Mouse (Mus musculus): ENCODE data around the gene Cblc. TPM values are rescaled to one million over a fixed set of nuclear protein-coding genes. Genes with fewer than 3 reads are reported as not detected.

Cblc gene
- polyA plus RNA-seq (2015; fragmentation: Illumina TruSeq; extraction: RNeasy Lipid Tissue Mini Kit (QIAGEN cat#74804); ENCODE audit: insufficient read depth, low replicate concordance), result 0.40 TPM

GRCm38 (mm10) chr7:19796697-19797588 lies at the start of gene Cblc:
TSS of gene Cblc (minus strand) at chr7:19796809.

GRCm38 (mm10) chr7:19822604-19823058 lies 26.0 kb upstream of the Cblc start, which contains the start of gene Bcl3:
TSS of gene Bcl3 (minus strand) at chr7:19822770.

GRCm38 (mm10) chr7:19770984-19771391 lies 25.6 kb downstream of the Cblc start, which contains the start of gene Bcam:
TSS of gene Bcam (minus strand) at chr7:19771016.

GRCm38 (mm10) chr7:19750217-19751069 lies 46.2 kb downstream of the Cblc start, which contains the start of gene Nectin2:
TSS of gene Nectin2 (minus strand) at chr7:19750483.

Other genes with a start within 250 kb of the Cblc start
- gene Ppp1r37, start 233.7 kb downstream of the Cblc start, polyA plus RNA-seq (2015; fragmentation: Illumina TruSeq; extraction: RNeasy Lipid Tissue Mini Kit (QIAGEN cat#74804); ENCODE audit: insufficient read depth, low replicate concordance), result 6.9 TPM
- 2.5 TPM for gene Zfp296, start 219.5 kb downstream of the Cblc start, polyA plus RNA-seq (2015; fragmentation: Illumina TruSeq; extraction: RNeasy Lipid Tissue Mini Kit (QIAGEN cat#74804); ENCODE audit: insufficient read depth, low replicate concordance)
- gene Gemin7, start 219.2 kb downstream of the Cblc start, polyA plus RNA-seq (2015; fragmentation: Illumina TruSeq; extraction: RNeasy Lipid Tissue Mini Kit (QIAGEN cat#74804); ENCODE audit: insufficient read depth, low replicate concordance), result 77.3 TPM
- 39.0 TPM for gene Clasrp, start 192.3 kb downstream of the Cblc start, polyA plus RNA-seq (2015; fragmentation: Illumina TruSeq; extraction: RNeasy Lipid Tissue Mini Kit (QIAGEN cat#74804); ENCODE audit: insufficient read depth, low replicate concordance)
- 33.2 TPM for gene Relb, start 167.4 kb downstream of the Cblc start, polyA plus RNA-seq (2015; fragmentation: Illumina TruSeq; extraction: RNeasy Lipid Tissue Mini Kit (QIAGEN cat#74804); ENCODE audit: insufficient read depth, low replicate concordance)
- gene Clptm1, start 131.8 kb downstream of the Cblc start, polyA plus RNA-seq (2015; fragmentation: Illumina TruSeq; extraction: RNeasy Lipid Tissue Mini Kit (QIAGEN cat#74804); ENCODE audit: insufficient read depth, low replicate concordance), result 90.3 TPM
- 2.6 TPM for gene Apoc2, start 118.9 kb downstream of the Cblc start, polyA plus RNA-seq (2015; fragmentation: Illumina TruSeq; extraction: RNeasy Lipid Tissue Mini Kit (QIAGEN cat#74804); ENCODE audit: insufficient read depth, low replicate concordance)
- not detected for gene Gm44805, start 115.4 kb downstream of the Cblc start, polyA plus RNA-seq (2015; fragmentation: Illumina TruSeq; extraction: RNeasy Lipid Tissue Mini Kit (QIAGEN cat#74804); ENCODE audit: insufficient read depth, low replicate concordance)
- not detected for gene Apoc4, start 115.3 kb downstream of the Cblc start, polyA plus RNA-seq (2015; fragmentation: Illumina TruSeq; extraction: RNeasy Lipid Tissue Mini Kit (QIAGEN cat#74804); ENCODE audit: insufficient read depth, low replicate concordance)
- gene Apoc1, start 104.1 kb downstream of the Cblc start, polyA plus RNA-seq (2015; fragmentation: Illumina TruSeq; extraction: RNeasy Lipid Tissue Mini Kit (QIAGEN cat#74804); ENCODE audit: insufficient read depth, low replicate concordance), result 27.6 TPM
- 297 TPM for gene Apoe, start 97.6 kb downstream of the Cblc start, polyA plus RNA-seq (2015; fragmentation: Illumina TruSeq; extraction: RNeasy Lipid Tissue Mini Kit (QIAGEN cat#74804); ENCODE audit: insufficient read depth, low replicate concordance)
- 9.2 TPM for gene Tomm40, start 81.4 kb downstream of the Cblc start, polyA plus RNA-seq (2015; fragmentation: Illumina TruSeq; extraction: RNeasy Lipid Tissue Mini Kit (QIAGEN cat#74804); ENCODE audit: insufficient read depth, low replicate concordance)
- gene Nectin2, start 46.3 kb downstream of the Cblc start, polyA plus RNA-seq (2015; fragmentation: Illumina TruSeq; extraction: RNeasy Lipid Tissue Mini Kit (QIAGEN cat#74804); ENCODE audit: insufficient read depth, low replicate concordance), result 6.5 TPM
- gene Bcam, start 25.8 kb downstream of the Cblc start, polyA plus RNA-seq (2015; fragmentation: Illumina TruSeq; extraction: RNeasy Lipid Tissue Mini Kit (QIAGEN cat#74804); ENCODE audit: insufficient read depth, low replicate concordance), result 2.9 TPM
- gene Bcl3, start 26.0 kb upstream of the Cblc start, polyA plus RNA-seq (2015; fragmentation: Illumina TruSeq; extraction: RNeasy Lipid Tissue Mini Kit (QIAGEN cat#74804); ENCODE audit: insufficient read depth, low replicate concordance), result 48.7 TPM
- not detected for gene Gm19345, start 55.2 kb upstream of the Cblc start, polyA plus RNA-seq (2015; fragmentation: Illumina TruSeq; extraction: RNeasy Lipid Tissue Mini Kit (QIAGEN cat#74804); ENCODE audit: insufficient read depth, low replicate concordance)
- gene Ceacam16, start 64.5 kb upstream of the Cblc start, polyA plus RNA-seq (2015; fragmentation: Illumina TruSeq; extraction: RNeasy Lipid Tissue Mini Kit (QIAGEN cat#74804); ENCODE audit: insufficient read depth, low replicate concordance), result 1.2 TPM
- gene Ceacam19, start 91.2 kb upstream of the Cblc start, polyA plus RNA-seq (2015; fragmentation: Illumina TruSeq; extraction: RNeasy Lipid Tissue Mini Kit (QIAGEN cat#74804); ENCODE audit: insufficient read depth, low replicate concordance), result 0.32 TPM
- 22.2 TPM for gene Pvr, start 124.4 kb upstream of the Cblc start, polyA plus RNA-seq (2015; fragmentation: Illumina TruSeq; extraction: RNeasy Lipid Tissue Mini Kit (QIAGEN cat#74804); ENCODE audit: insufficient read depth, low replicate concordance)
- 1.6 TPM for gene Igsf23, start 153.9 kb upstream of the Cblc start, polyA plus RNA-seq (2015; fragmentation: Illumina TruSeq; extraction: RNeasy Lipid Tissue Mini Kit (QIAGEN cat#74804); ENCODE audit: insufficient read depth, low replicate concordance)
- gene Ceacam20, start 168.6 kb upstream of the Cblc start, polyA plus RNA-seq (2015; fragmentation: Illumina TruSeq; extraction: RNeasy Lipid Tissue Mini Kit (QIAGEN cat#74804); ENCODE audit: insufficient read depth, low replicate concordance), result not detected
- not detected for gene Nlrp9b, start 194.7 kb upstream of the Cblc start, polyA plus RNA-seq (2015; fragmentation: Illumina TruSeq; extraction: RNeasy Lipid Tissue Mini Kit (QIAGEN cat#74804); ENCODE audit: insufficient read depth, low replicate concordance)